Mouse (Mus musculus) CH12.LX (cell line): ENCODE results near the gene B4galt3.

ENCODE experiments used
- CHD1 ChIP-seq: IDR thresholded peaks from 2 replicates; pipeline ENCODE4 v1.6.1; 2012; ENCODE audit warnings: low read depth, low read length, improper control_type of control experiment, inconsistent platforms
- CTCF ChIP-seq, 2 experiments: IDR thresholded peaks in 1 of 2; conservative IDR thresholded peaks in 1 of 2; 2 replicates each; pipeline ENCODE4 v1.5.1; 2011 to 2012; ENCODE audit warnings: low read depth in 2 of 2, low read length in 2 of 2, improper control_type of control experiment in 1 of 2, inconsistent platforms in 1 of 2, mild to moderate bottlenecking in 1 of 2, moderate library complexity in 1 of 2
- ELF1 ChIP-seq: IDR thresholded peaks from 2 replicates; pipeline ENCODE4 v1.6.1; 2014; ENCODE audit warnings: low read depth, mild to moderate bottlenecking, inconsistent platforms, low read length, improper control_type of control experiment
- GABPA ChIP-seq: IDR thresholded peaks from 2 replicates; pipeline ENCODE4 v1.6.1; 2012; ENCODE audit warnings: low read depth, low read length, improper control_type of control experiment, inconsistent platforms; ENCODE audit not compliant: insufficient replicate concordance
- IRF4 ChIP-seq: IDR thresholded peaks from 2 replicates; pipeline ENCODE4 v1.6.1; 2014; ENCODE audit warnings: low read depth, mild to moderate bottlenecking, inconsistent platforms, low read length, improper control_type of control experiment
- KAT2A ChIP-seq: IDR thresholded peaks from 2 replicates; pipeline ENCODE4 v1.6.1; 2012; ENCODE audit warnings: low read length, improper control_type of control experiment, inconsistent platforms; ENCODE audit not compliant: insufficient replicate concordance
- MYC ChIP-seq: IDR thresholded peaks from 2 replicates; pipeline ENCODE4 v1.6.1; 2011; ENCODE audit warnings: low read depth, mild to moderate bottlenecking, improper control_type of control experiment, low read length
- POLR2A ChIP-seq: IDR thresholded peaks from 2 replicates; pipeline ENCODE4 v1.6.1; 2011; ENCODE audit warnings: low read depth, mild to moderate bottlenecking, improper control_type of control experiment, low read length
- TBP ChIP-seq: conservative IDR thresholded peaks from 2 replicates; pipeline ENCODE4 v1.6.1; 2011; ENCODE audit warnings: low read depth, low read length, improper control_type of control experiment
- ZKSCAN1 ChIP-seq: IDR thresholded peaks from 2 replicates; pipeline ENCODE4 v1.6.1; 2012; ENCODE audit warnings: low read depth, inconsistent platforms, low read length, improper control_type of control experiment, borderline replicate concordance

DNA sequence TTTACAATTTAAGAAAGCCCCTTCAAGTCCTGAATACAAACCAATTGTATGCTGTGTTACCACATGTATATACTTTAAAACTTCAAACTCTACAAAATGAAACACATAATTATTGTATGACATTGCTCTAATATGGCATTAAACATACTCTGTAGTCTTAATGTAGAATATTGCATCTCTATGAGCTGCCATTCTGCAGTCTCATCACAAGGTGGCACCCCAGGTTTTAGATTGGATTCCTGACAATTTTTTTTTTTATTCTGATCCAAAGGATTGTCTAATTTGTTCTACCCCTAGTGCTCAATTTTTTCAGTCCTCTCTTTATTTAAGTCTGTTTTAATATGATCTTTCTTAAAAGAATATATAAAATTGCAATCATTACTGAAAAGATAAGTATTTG is 51.3 kb downstream of the B4galt3 start:
- TF ChIP-seq POLR2A: no peak; the same call in 1 of the 2 replicates
- peak in 1 of 2 experiments; percentile 93; a peak in 3 of 4 replicates for TF ChIP-seq CTCF (conservative IDR thresholded peaks at IDR 0.05 in 1 of 2, IDR thresholded peaks at IDR 0.05 in 1 of 2; ENCODE audit: low read depth in 2 of 2, low read length in 2 of 2)
- no peak for TF ChIP-seq KAT2A
- no peak for TF ChIP-seq ELF1
- TF ChIP-seq MYC: no peak
- no peak for TF ChIP-seq TBP
- no peak for TF ChIP-seq CHD1
- TF ChIP-seq ZKSCAN1: no peak
- TF ChIP-seq IRF4: no peak
- TF ChIP-seq GABPA: no peak
